Mouse (Mus musculus) midbrain, embryonic 15.5 days (tissue): ENCODE measurements around the gene Creb3l2. TPM values are rescaled to one million over a fixed set of nuclear protein-coding genes. Genes with fewer than 3 reads are reported as not detected.

Experiments used
- ATAC-seq: fragments of 200-750 bp; cut with Nextera tagmentation; replicated peaks from 2 replicates; pipeline ENCODE4 v1.8.0; 2017; ENCODE audit warnings: moderate TSS enrichment
- H3K27ac ChIP-seq: fragments of 300-500 bp; sonication (generic); 2 replicates; pipeline ENCODE4 v1.5.1; 2015; ENCODE audit warnings: mild to moderate bottlenecking, inconsistent platforms
- H3K27me3 ChIP-seq: fragments of 300-500 bp; sonication (generic); replicated peaks from 2 replicates; pipeline ENCODE4 v1.6.1; 2015; ENCODE audit warnings: inconsistent platforms
- H3K36me3 ChIP-seq: fragments of 300-500 bp; sonication (generic); replicated peaks from 2 replicates; pipeline ENCODE4 v1.6.1; 2015; ENCODE audit warnings: inconsistent platforms
- H3K4me1 ChIP-seq: fragments of 300-500 bp; sonication (generic); 2 replicates; pipeline ENCODE4 v1.6.1; 2015; ENCODE audit warnings: inconsistent platforms
- H3K4me2 ChIP-seq: fragments of 300-500 bp; sonication (generic); 2 replicates; pipeline ENCODE4 v1.6.1; 2015; ENCODE audit warnings: inconsistent platforms, mild to moderate bottlenecking, moderate library complexity
- H3K4me3 ChIP-seq: fragments of 300-500 bp; sonication (generic); 2 replicates; pipeline ENCODE4 v1.5.1; 2015; ENCODE audit warnings: mild to moderate bottlenecking, inconsistent platforms
- H3K9ac ChIP-seq: fragments of 300-500 bp; sonication (generic); 2 replicates; pipeline ENCODE4 v1.6.1; 2015; ENCODE audit warnings: mild to moderate bottlenecking, inconsistent platforms
- H3K9me3 ChIP-seq: fragments of 300-500 bp; sonication (generic); 2 replicates; pipeline ENCODE4 v1.6.1; 2016; ENCODE audit warnings: inconsistent platforms
- WGBS: fragments of 180-500 bp; shearing (Covaris S2); methylation state at CpG from one replicate; pipeline ENCODE4 v1.1.7; 2015; ENCODE audit warnings: mixed read lengths; 5-methylcytosine and 5-hydroxymethylcytosine counted together
- polyA plus RNA-seq: library from polyadenylated mRNA; unstranded; fragments of >200 nt; fragmentation: Nextera tagmentation; extraction: Ambion mirVana; gene quantifications from 2 replicates; pipeline ENCODE4 v1.2.1, GENCODE M21; 2015

Gene Creb3l2
- polyA plus RNA-seq, 1 experiment from 2014 or later, result 3.2 TPM

GRCm38 (mm10) chr6:37421124-37421523 is 20.8 kb downstream of the Creb3l2 start:
- no peak overlapping the region for H3K27ac ChIP-seq
- no peak overlapping the region for H3K9ac ChIP-seq
- no peak for ATAC-seq
- WGBS, result 86% methylated on average over 6 of the region's 6 CpGs
- no peaks in the 10 kb centered on the region for H3K36me3 ChIP-seq
- no peaks in the 10 kb centered on the region for H3K27me3 ChIP-seq
- H3K4me1 ChIP-seq, result no peaks in the 10 kb centered on the region
- no peak overlapping the region for H3K4me2 ChIP-seq
- no peak overlapping the region for H3K4me3 ChIP-seq
- H3K9me3 ChIP-seq, result no peaks in the 10 kb centered on the region

DNA sequence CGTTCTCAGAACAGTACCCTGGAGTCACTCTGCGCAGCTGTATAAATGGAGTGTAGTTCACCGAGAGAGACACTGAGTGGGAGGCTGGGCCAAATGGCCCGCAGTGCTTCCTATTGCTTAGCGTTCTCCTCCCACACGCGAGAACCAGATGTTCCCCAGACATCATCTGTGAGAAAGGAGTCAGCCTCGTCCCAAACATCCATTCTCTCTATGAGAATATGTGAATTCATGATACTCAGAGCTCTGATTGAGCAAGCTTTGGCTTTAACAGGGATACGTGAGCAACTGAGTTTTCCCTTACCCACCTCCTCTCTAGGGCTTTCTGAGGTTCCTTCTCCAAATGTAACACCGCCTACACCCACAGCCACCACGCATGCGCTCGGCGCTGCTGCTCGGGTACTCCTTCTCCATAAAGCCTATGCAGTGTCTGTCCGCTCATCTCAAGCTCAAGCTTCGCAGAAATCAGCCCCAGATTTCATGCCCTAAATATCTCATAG is 22.5 kb downstream of the Creb3l2 start:
- H3K36me3 ChIP-seq, result no peaks in the 10 kb centered on the region
- no peak overlapping the region for H3K27ac ChIP-seq
- no peak for ATAC-seq
- H3K4me1 ChIP-seq, result no peaks in the 10 kb centered on the region
- no peaks in the 10 kb centered on the region for H3K27me3 ChIP-seq
- no peak overlapping the region for H3K4me3 ChIP-seq
- H3K9me3 ChIP-seq, result no peaks in the 10 kb centered on the region
- no peak overlapping the region for H3K9ac ChIP-seq
- H3K4me2 ChIP-seq, result no peak overlapping the region
- WGBS, result 90% methylated on average over 17 of the region's 17 CpGs

- Histone ChIP-seq H3K9me3 (no peaks in the 10 kb centered on the region), H3K4me1 (no peaks in the 10 kb centered on the region), H3K27me3 (no peaks in the 10 kb centered on the region), H3K4me2 (no peak overlapping the region), H3K4me3 (no peak overlapping the region), H3K36me3 (no peaks in the 10 kb centered on the region), H3K27ac (no peak overlapping the region), H3K9ac (no peak overlapping the region)
- 74% methylated on average over 6 of the region's 6 CpGs for WGBS
- ATAC-seq, result no peak
Observed at GRCm38 (mm10) chr6:37418931-37419330, 23.0 kb downstream of the Creb3l2 start.

DNA sequence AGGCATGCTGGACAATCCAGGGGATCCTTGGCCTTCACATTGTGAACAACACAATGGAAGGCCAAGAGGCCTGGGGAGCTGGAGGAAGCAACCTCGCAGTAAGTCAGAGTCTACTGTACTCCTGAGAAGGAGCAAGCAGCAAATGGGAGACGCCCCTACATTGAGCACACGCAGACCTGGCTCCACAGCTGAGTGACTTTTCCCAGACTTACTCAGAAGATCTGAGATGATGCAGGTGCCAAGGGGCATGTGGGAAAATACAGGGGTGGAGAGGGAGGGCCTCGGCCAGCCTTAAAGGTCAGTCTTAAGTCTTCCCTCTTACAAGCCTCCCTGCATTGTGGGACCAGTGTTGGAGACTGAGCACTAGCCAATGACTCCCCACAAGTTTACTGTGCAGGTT is 25.2 kb downstream of the Creb3l2 start:
- ATAC-seq, result no peak
- Histone ChIP-seq H3K27me3 (no peaks in the 10 kb centered on the region), H3K27ac (no peak overlapping the region), H3K4me3 (no peak overlapping the region), H3K4me1 (no peaks in the 10 kb centered on the region), H3K9me3 (no peaks in the 10 kb centered on the region), H3K4me2 (no peak overlapping the region), H3K36me3 (no peaks in the 10 kb centered on the region), H3K9ac (no peak overlapping the region)
- WGBS, result 73% methylated on average over 4 of the region's 4 CpGs

DNA sequence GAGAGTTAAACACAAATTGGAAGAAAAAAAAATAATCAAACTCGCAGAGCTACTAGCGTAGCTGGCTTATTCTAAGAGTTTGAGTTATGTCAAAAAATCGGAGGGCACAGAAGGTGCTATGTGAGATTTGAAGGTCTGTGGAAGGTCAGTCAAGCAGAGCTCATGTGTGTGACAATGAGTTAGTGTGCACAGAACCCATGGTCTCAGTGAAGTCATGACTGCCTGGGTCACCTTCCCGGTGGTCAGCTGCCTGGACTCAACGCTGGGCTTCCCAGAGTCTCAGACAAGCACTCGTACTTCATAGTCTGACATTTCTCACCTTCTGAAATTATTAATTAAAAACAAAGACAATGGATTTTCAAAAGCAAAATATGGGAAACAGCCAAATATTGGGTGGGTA is 26.4 kb downstream of the Creb3l2 start:
- Histone ChIP-seq H3K27ac (no peak overlapping the region), H3K9ac (no peak overlapping the region), H3K27me3 (no peaks in the 10 kb centered on the region), H3K36me3 (no peaks in the 10 kb centered on the region), H3K4me3 (no peak overlapping the region), H3K4me2 (no peak overlapping the region), H3K4me1 (no peaks in the 10 kb centered on the region), H3K9me3 (no peaks in the 10 kb centered on the region)
- no peak for ATAC-seq
- WGBS, result 83% methylated on average over 6 of the region's 6 CpGs

GRCm38 (mm10) chr6:37415034-37415433 is 26.9 kb downstream of the Creb3l2 start:
- ATAC-seq, result no peak
- 62% methylated on average over 7 of the region's 7 CpGs for WGBS
- Histone ChIP-seq H3K4me3 (no peak overlapping the region), H3K9me3 (no peaks in the 10 kb centered on the region), H3K36me3 (no peaks in the 10 kb centered on the region), H3K9ac (no peak overlapping the region), H3K4me1 (no peaks in the 10 kb centered on the region), H3K27me3 (no peaks in the 10 kb centered on the region), H3K4me2 (no peak overlapping the region), H3K27ac (no peak overlapping the region)

DNA sequence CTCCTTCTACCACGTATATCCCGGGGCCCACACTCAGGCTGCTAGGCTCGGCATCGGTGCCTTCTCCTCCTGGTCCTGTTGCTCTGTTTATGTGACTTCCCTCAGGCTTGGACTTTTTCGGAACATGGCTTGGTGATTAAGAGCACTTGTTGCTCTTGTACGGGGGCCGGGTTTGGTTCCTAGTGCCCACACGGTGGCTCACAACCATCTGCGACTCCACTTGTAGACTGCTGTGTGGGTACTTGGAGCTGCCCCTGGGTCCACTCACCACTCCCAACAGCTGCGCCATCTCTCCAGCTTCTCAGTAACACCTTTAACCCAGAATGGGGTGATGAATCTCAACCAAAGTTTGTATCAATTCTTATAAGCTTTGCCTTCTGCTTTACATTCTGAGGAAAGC is 27.4 kb downstream of the Creb3l2 start:
- Histone ChIP-seq H3K4me3 (no peak overlapping the region), H3K9ac (no peak overlapping the region), H3K4me2 (no peak overlapping the region), H3K4me1 (no peaks in the 10 kb centered on the region), H3K9me3 (no peaks in the 10 kb centered on the region), H3K27me3 (no peaks in the 10 kb centered on the region), H3K27ac (no peak overlapping the region), H3K36me3 (no peaks in the 10 kb centered on the region)
- ATAC-seq, result no peak
- 93% methylated on average over 10 of the region's 10 CpGs for WGBS

- H3K27ac ChIP-seq, result no peak overlapping the region
- H3K36me3 ChIP-seq, result no peaks in the 10 kb centered on the region
- H3K4me2 ChIP-seq, result no peak overlapping the region
- no peak overlapping the region for H3K9ac ChIP-seq
- no peak for ATAC-seq
- 83% methylated on average over 3 of the region's 3 CpGs for WGBS
- H3K4me3 ChIP-seq, result no peak overlapping the region
- no peaks in the 10 kb centered on the region for H3K27me3 ChIP-seq
- no peaks in the 10 kb centered on the region for H3K9me3 ChIP-seq
- H3K4me1 ChIP-seq, result no peaks in the 10 kb centered on the region
Observed at GRCm38 (mm10) chr6:37411696-37412095, 30.2 kb downstream of the Creb3l2 start.

DNA sequence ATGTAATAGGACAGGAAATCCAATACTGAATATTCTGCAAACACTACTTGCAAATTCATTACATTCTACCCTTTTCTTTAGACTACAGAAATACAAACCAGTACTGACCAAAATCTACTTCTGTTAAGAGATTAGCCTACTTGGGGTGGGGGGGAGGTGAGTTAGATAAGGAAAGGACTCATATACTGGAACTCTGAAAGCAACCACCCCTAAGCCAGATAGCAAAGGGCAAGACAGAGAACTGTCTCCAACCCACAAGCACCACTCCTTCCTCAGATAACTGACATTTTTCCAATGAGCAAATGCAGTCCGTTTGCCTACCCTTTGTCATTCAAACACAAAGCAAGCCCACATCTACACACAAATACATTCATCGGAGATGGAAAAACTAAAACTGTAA is 32.1 kb downstream of the Creb3l2 start:
- Histone ChIP-seq H3K9me3 (no peaks in the 10 kb centered on the region), H3K4me1 (no peaks in the 10 kb centered on the region), H3K9ac (no peak overlapping the region), H3K27me3 (no peaks in the 10 kb centered on the region), H3K4me3 (no peak overlapping the region), H3K36me3 (no peaks in the 10 kb centered on the region), H3K4me2 (no peak overlapping the region), H3K27ac (no peak overlapping the region)
- WGBS, result 84% methylated on average over 2 of the region's 2 CpGs
- ATAC-seq, result no peak

DNA sequence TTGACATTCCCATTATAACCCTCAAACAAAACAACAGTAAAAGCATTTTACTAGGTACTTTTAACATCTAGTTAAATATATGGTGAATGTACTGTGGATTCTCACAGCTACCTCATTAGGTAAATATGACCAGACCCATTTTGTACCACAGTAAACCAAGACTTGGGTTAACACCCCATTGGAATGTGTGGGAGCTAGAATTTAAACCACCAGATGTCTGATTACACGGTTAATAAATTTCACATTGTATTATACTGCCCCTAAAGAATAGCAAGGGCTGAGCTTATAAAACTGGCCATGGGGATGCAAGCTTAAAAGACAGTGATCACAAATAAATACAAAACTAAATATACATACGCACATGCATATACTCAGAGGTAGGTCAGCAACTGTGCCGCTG is 34.1 kb downstream of the Creb3l2 start:
- no peak overlapping the region for H3K4me2 ChIP-seq
- no peaks in the 10 kb centered on the region for H3K4me1 ChIP-seq
- no peak for ATAC-seq
- H3K9me3 ChIP-seq, result no peaks in the 10 kb centered on the region
- H3K27ac ChIP-seq, result no peak overlapping the region
- H3K36me3 ChIP-seq, result no peaks in the 10 kb centered on the region
- H3K27me3 ChIP-seq, result no peaks in the 10 kb centered on the region
- no peak overlapping the region for H3K9ac ChIP-seq
- 94% methylated on average over 3 of the region's 3 CpGs for WGBS
- no peak overlapping the region for H3K4me3 ChIP-seq

- Histone ChIP-seq H3K9ac (no peak overlapping the region), H3K4me1 (no peaks in the 10 kb centered on the region), H3K4me2 (no peak overlapping the region), H3K4me3 (no peak overlapping the region), H3K36me3 (no peaks in the 10 kb centered on the region), H3K9me3 (no peaks in the 10 kb centered on the region), H3K27me3 (no peaks in the 10 kb centered on the region), H3K27ac (no peak overlapping the region)
- no peak for ATAC-seq
- 94% methylated on average over 6 of the region's 6 CpGs for WGBS
Observed at GRCm38 (mm10) chr6:37406903-37407302, 35.0 kb downstream of the Creb3l2 start.

DNA sequence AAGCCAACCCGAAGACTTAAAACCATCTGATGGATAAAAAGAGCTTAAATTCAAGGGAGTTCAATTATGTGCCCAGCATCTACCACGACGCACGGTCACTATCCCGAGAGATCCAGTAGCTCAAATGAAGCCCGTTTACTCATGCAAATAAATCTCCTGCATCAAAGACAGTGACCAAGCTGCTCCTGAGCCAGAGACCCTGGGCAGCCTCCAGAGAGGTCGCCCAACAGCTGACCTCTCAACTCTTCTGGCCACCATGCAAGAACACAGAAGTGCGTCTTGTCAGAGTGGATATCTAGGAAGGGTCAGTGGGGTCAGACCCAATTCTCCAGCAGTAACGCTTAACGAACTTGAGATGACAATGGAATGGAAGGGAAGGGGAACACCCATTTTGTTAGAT is 35.9 kb downstream of the Creb3l2 start:
- no peak overlapping the region for H3K4me2 ChIP-seq
- no peak overlapping the region for H3K4me3 ChIP-seq
- H3K9me3 ChIP-seq, result no peaks in the 10 kb centered on the region
- H3K36me3 ChIP-seq, result no peaks in the 10 kb centered on the region
- ATAC-seq, result no peak
- no peak overlapping the region for H3K9ac ChIP-seq
- no peaks in the 10 kb centered on the region for H3K27me3 ChIP-seq
- WGBS, result 69% methylated on average over 10 of the region's 10 CpGs
- H3K27ac ChIP-seq, result no peak overlapping the region
- no peaks in the 10 kb centered on the region for H3K4me1 ChIP-seq

- Histone ChIP-seq H3K27me3 (no peaks in the 10 kb centered on the region), H3K4me2 (no peak overlapping the region), H3K36me3 (no peaks in the 10 kb centered on the region), H3K4me1 (no peaks in the 10 kb centered on the region), H3K4me3 (no peak overlapping the region), H3K9me3 (no peaks in the 10 kb centered on the region), H3K27ac (no peak overlapping the region), H3K9ac (no peak overlapping the region)
- WGBS, result 72% methylated on average over 3 of the region's 3 CpGs
- no peak for ATAC-seq
Observed at GRCm38 (mm10) chr6:37404325-37404724, 37.6 kb downstream of the Creb3l2 start.

GRCm38 (mm10) chr6:37401928-37402327 is 40.0 kb downstream of the Creb3l2 start:
- H3K4me2 ChIP-seq, result no peak overlapping the region
- H3K27ac ChIP-seq, result no peak overlapping the region
- 63% methylated on average over 7 of the region's 7 CpGs for WGBS
- no peaks in the 10 kb centered on the region for H3K36me3 ChIP-seq
- ATAC-seq, result no peak
- H3K27me3 ChIP-seq, result no peaks in the 10 kb centered on the region
- H3K4me1 ChIP-seq, result no peaks in the 10 kb centered on the region
- no peak overlapping the region for H3K9ac ChIP-seq
- no peaks in the 10 kb centered on the region for H3K9me3 ChIP-seq
- no peak overlapping the region for H3K4me3 ChIP-seq
